Mouse (Mus musculus) spleen, postnatal 14 days (tissue): ENCODE measurements around the gene Slc6a15.

ENCODE experiments used
- DNase-seq, 2 experiments: peaks; one replicate each; pipeline ENCODE4 v3.0.0; 2021 to 2022; ENCODE audit warnings: low spot score in 2 of 2

The Slc6a15 gene

DNA sequence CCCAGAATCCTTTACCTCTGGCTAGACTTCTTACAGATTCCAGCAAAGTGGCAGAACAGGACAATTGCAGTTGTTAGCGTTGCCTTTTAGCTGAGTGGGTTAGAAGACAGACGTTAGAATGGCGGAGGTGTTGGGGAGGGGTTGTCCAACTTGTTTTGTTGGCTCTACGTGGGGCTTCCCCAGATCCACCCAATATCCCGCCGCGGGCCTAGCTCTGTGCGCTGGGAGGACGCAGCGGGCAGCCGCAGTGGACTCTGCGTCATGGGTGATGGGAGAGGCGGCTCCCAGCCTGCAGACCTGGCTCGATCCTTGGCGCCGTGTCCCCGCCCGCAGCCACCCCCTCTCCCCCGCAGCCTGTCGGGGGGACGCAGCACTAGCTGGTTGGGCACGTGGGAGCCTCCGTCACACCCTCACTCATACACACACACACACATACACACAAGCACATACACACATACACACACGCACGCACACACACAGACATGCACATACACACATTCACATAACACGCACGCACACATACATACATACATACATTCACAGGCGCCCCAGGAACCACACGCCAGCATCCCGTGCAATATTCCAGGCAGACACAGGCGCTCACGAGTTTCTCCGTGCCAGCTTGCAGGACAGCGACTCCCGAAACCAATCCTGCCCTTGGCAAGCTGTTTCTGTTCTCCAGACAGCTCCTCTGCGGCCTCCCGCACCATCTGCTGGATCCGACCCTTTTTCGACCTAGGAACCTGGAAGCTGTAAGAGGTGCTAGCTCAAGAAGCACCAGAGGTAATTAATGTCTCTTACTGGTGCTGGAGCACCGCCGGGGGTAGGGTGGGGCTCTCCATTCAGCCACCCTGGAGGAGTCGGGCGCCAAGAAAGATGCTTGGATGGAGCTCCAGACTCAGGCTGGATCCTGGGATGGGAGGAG is at the start of gene Slc6a15:
Slc6a15 (plus strand) TSS at position 413 of the 925 bp plus-strand sequence.
- DNase-seq = no peak

DNA sequence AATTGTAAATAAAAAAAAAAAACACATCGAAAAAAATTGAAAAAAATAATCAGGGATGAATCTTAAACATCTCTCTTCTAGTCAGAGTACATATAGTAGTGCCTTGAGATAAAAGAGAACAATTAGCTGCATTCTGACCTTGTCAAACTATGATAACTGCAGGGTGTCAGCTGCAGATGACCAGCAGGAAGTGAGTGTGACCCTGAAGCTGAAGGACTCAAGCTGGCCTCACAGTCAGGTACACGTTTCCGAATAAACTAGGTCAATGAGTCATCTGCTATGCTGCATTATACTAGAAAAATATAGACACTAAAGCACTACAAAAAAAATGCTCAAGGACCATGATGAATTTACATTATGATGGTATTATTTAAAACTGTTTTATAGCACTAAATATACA is 45.6 kb upstream of the Slc6a15 start:
- no peak for DNase-seq

GRCm38 (mm10) chr10:103323386-103323785 is 44.2 kb upstream of the Slc6a15 start:
- no peak for DNase-seq

DNA sequence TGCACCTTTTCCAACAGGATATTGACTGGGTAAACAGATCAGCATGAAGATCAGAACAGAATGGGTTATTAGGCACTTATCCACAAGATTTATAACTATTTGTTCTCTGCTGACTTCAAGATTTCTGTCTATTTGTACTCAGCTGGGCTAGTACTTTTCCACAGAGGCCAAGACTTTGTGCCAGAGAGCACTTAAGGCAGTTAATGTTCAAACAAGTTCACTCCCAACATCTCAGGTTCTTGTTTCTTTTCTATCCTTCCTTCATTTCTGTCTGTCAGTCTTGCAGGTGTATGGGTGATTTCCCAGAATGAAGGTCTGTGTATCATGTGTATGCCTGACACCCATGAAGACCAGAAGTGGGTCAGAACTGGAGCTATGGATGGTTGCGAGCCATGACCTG is 33.3 kb upstream of the Slc6a15 start:
- no peak for DNase-seq

GRCm38 (mm10) chr10:103339928-103340327 is 27.7 kb upstream of the Slc6a15 start:
- no peak for DNase-seq

- DNase-seq = no peak
These were observed 20.8 kb upstream of the Slc6a15 start for GRCm38 (mm10) chr10:103346797-103347196.

DNA sequence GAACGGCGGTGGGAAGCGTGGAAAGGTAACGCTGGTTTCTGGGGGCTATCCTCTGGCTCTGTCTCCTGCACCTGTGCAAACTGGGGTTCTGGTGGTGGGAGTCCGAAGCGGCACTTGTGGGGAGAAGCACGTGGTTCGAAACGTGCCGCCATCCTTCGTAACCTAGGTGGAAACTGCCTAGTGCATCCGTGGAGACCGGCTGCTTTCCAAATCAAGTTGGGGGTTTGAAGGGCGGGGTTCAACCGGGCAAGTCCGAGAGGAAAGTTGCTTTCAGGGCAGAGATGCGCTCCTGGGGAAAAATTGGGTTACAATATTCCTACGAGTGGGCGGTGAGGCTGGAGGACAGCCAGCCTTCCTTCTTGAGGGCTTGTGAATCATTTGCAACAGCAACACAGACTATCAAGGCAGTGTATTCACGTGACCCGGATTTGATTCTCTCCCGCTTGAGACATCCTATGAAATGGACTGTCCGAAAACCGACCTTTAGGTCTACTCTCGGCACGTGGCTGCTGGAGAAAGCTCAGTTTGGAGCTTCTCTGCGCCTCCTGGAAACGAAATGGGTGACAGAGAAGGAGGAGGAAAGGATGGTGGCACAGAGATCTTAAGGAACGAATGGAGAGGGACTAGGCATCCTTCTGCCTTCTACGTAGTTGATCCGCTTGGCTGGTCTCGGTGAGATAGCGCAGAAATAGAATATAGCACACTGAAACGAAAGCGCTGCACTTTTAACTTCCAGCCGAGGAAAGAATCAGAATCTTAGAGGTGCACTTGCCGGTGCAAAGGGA is 905 bp downstream of the Slc6a15 start:
- DNase-seq = no peak

GRCm38 (mm10) chr10:103369081-103369420 is 1.5 kb downstream of the Slc6a15 start:
- DNase-seq = no peak

- DNase-seq = no peak
These were observed 34.6 kb downstream of the Slc6a15 start for GRCm38 (mm10) chr10:103402171-103402570.

DNA sequence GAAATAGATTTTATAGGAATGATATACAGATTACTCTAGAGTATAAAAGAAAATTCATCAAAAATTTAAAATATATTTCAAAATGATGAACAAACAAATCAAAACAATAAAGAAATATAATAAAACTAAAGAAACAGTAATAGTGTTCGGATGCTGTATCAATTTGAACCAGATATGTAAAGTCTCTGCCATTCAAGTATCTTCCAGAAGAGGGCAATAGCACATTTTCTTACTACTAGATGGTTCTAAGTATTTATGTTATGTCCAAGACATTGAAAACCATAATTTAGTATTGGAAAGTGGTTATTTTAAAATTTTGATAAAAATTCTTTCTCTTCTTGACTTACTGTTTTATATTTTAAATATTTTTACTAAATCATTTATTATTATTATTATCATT is 60.1 kb downstream of the Slc6a15 start:
- DNase-seq = no peak

- DNase-seq = no peak
These were observed 75.0 kb downstream of the Slc6a15 start for GRCm38 (mm10) chr10:103442588-103442987.

DNA sequence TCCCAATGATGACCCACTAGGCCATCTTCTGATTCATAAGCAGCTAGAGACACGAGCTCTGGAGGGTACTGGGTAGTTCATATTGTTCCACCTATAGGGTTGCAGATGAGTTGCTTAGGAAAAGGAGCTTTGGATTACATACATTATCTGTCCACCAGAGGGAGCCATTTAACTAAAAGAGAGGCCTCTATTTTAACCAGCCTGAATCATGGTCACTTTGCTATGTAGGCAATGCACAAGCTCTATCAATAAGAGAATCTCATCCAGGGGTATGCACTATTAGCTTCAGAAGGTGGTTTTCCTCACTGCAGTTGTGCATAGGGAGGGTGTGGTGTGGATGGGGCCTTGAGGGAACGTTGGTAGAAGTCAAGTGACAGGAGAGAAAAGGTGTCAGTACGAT is 75.5 kb downstream of the Slc6a15 start:
- no peak for DNase-seq

DNA sequence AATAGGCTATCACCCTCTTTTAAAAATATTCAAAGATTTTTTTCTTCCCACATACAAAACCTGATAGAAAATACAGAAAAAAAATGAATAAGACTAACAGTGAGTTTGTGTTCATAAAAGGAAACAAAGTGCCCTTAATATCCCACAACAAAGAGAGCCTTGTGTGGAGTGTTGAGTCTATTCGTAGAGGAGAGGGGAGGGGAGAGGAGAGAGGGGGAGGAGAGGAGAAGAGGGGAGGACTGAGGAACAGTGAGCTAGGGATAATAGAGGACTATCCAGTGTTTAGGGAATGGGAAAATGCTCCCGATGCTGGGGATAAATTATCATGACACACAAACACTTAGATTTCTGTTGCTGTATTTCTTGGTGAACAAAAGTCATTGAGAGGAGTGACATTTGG is 80.8 kb downstream of the Slc6a15 start:
- DNase-seq = no peak

GRCm38 (mm10) chr10:103457896-103458295 is 90.3 kb downstream of the Slc6a15 start:
- no peak for DNase-seq
